Mouse (Mus musculus) forebrain, embryonic 13.5 days (tissue): ENCODE measurements at regions not wholly inside any gene's neighbourhood (a gene's known extent, or its start where the extent isn't known, plus 50 kb on each side); places are given as distances from the start of the nearest gene placed in this dataset.

Experiments
- ATAC-seq: fragments of 200-750 bp; cut with Nextera tagmentation; 2 replicates; pipeline ENCODE4 v1.8.0; 2017
- H3K27ac ChIP-seq: fragments of 300-500 bp; sonication (generic); 2 replicates; pipeline ENCODE4 v1.5.1; 2015; ENCODE audit warnings: inconsistent platforms, mild to moderate bottlenecking, moderate library complexity
- H3K27me3 ChIP-seq: fragments of 300-500 bp; sonication (generic); 2 replicates; pipeline ENCODE4 v1.6.1; 2015; ENCODE audit warnings: mild to moderate bottlenecking, inconsistent platforms
- H3K36me3 ChIP-seq: fragments of 300-500 bp; sonication (generic); 2 replicates; pipeline ENCODE4 v1.6.1; 2015; ENCODE audit warnings: mild to moderate bottlenecking, inconsistent platforms; ENCODE audit not compliant: poor library complexity, severe bottlenecking
- H3K4me1 ChIP-seq: fragments of 300-500 bp; sonication (generic); 2 replicates; pipeline ENCODE4 v1.6.1; 2015; ENCODE audit warnings: inconsistent platforms
- H3K4me2 ChIP-seq: fragments of 300-500 bp; sonication (generic); 2 replicates; pipeline ENCODE4 v1.6.1; 2015; ENCODE audit warnings: inconsistent platforms, mild to moderate bottlenecking, moderate library complexity
- H3K4me3 ChIP-seq: fragments of 300-500 bp; sonication (generic); 2 replicates; pipeline ENCODE4 v1.5.1; 2015; ENCODE audit warnings: mild to moderate bottlenecking, inconsistent platforms
- H3K9ac ChIP-seq: fragments of 300-500 bp; sonication (generic); 2 replicates; pipeline ENCODE4 v1.6.1; 2015; ENCODE audit warnings: mild to moderate bottlenecking, inconsistent platforms
- H3K9me3 ChIP-seq: fragments of 300-500 bp; sonication (generic); replicated peaks from 2 replicates; pipeline ENCODE4 v1.6.1; 2016; ENCODE audit warnings: inconsistent platforms
- WGBS: fragments of 180-500 bp; shearing (Covaris S2); methylation state at CpG from one replicate; pipeline ENCODE4 v1.1.7; 2015; 5-methylcytosine and 5-hydroxymethylcytosine counted together

- no peak overlapping the region for H3K27ac ChIP-seq
- no peak overlapping the region for H3K4me2 ChIP-seq
- H3K36me3 ChIP-seq: no peaks in the 10 kb centered on the region
- WGBS: 87% methylated on average over 5 of the region's 5 CpGs
- no peak overlapping the region for H3K9ac ChIP-seq
- no peaks in the 10 kb centered on the region for H3K27me3 ChIP-seq
- no peaks in the 10 kb centered on the region for H3K9me3 ChIP-seq
- ATAC-seq: no peak
- H3K4me1 ChIP-seq: no peaks in the 10 kb centered on the region
- no peak overlapping the region for H3K4me3 ChIP-seq
Measured at GRCm38 (mm10) chr16:75155441-75156038, 430.3 kb downstream of the Lipi start.
